Mouse (Mus musculus): ENCODE results near the gene Pla2g4e.
"Not testable (repeated sequence)": the region's sequence is repeated elsewhere in the genome, so short reads cannot be mapped to it uniquely, and the experiment has no call there.

Gene Pla2g4e

GRCm38 (mm10) chr2:120244679-120245420, at the start of gene Pla2g4e:
Gene Pla2g4e (minus strand): TSS chr2:120245335.
- no peak for DNase-seq

GRCm38 (mm10) chr2:120291471-120292078, 46.4 kb upstream of the Pla2g4e start:
- no peak for DNase-seq

GRCm38 (mm10) chr2:120288995-120289394, 43.9 kb upstream of the Pla2g4e start, which contains the start of gene Pla2g4d:
Gene Pla2g4d (minus strand): TSS chr2:120289197.
- DNase-seq = no peak

- no peak for DNase-seq
Measured at GRCm38 (mm10) chr2:120288401-120288800, 43.3 kb upstream of the Pla2g4e start.

GRCm38 (mm10) chr2:120285639-120286038, 40.5 kb upstream of the Pla2g4e start:
- no peak for DNase-seq

GRCm38 (mm10) chr2:120284705-120285104, 39.6 kb upstream of the Pla2g4e start:
- no peak for DNase-seq

GRCm38 (mm10) chr2:120284094-120284493, 39.0 kb upstream of the Pla2g4e start:
- no peak for DNase-seq

- no peak for DNase-seq
Measured at GRCm38 (mm10) chr2:120283550-120283949, 38.4 kb upstream of the Pla2g4e start.

- no peak for DNase-seq
Measured at GRCm38 (mm10) chr2:120281221-120281620, 36.1 kb upstream of the Pla2g4e start.

GRCm38 (mm10) chr2:120279961-120280360, 34.8 kb upstream of the Pla2g4e start:
- peak; percentile 28 to 46 for DNase-seq

GRCm38 (mm10) chr2:120276951-120277350, 31.8 kb upstream of the Pla2g4e start:
- no peak for DNase-seq

- DNase-seq = peak in 1 of 2 experiments; percentile 7
Measured at GRCm38 (mm10) chr2:120268635-120269034, 23.5 kb upstream of the Pla2g4e start.

GRCm38 (mm10) chr2:120265523-120265922, 20.4 kb upstream of the Pla2g4e start:
- no peak for DNase-seq

- DNase-seq = no peak
Measured at GRCm38 (mm10) chr2:120264858-120265257, 19.7 kb upstream of the Pla2g4e start.

- DNase-seq = no peak
Measured at GRCm38 (mm10) chr2:120262876-120263275, 17.7 kb upstream of the Pla2g4e start.

GRCm38 (mm10) chr2:120261346-120261745, 16.2 kb upstream of the Pla2g4e start:
- no peak for DNase-seq

GRCm38 (mm10) chr2:120256259-120256658, 11.1 kb upstream of the Pla2g4e start:
- DNase-seq = no peak

- DNase-seq = no peak
Measured at GRCm38 (mm10) chr2:120252644-120253043, 7.5 kb upstream of the Pla2g4e start.

GRCm38 (mm10) chr2:120245421-120246016, 384 bp upstream of the Pla2g4e start:
- DNase-seq = no peak

GRCm38 (mm10) chr2:120243995-120244394, 1.1 kb downstream of the Pla2g4e start:
- no peak for DNase-seq

GRCm38 (mm10) chr2:120242791-120243467, 2.2 kb downstream of the Pla2g4e start:
- DNase-seq = no peak

GRCm38 (mm10) chr2:120238733-120239132, 6.4 kb downstream of the Pla2g4e start:
- DNase-seq = not testable (repeated sequence)

- no peak for DNase-seq
Measured at GRCm38 (mm10) chr2:120237784-120238183, 7.4 kb downstream of the Pla2g4e start.
